Mouse (Mus musculus) forelimb bud, embryonic 11.5 days (tissue): ENCODE measurements around the gene S1pr5.
A peak's percentile ranks its signal among the peaks of the same experiment; 100 is the strongest.
"Not testable (repeated sequence)": the region's sequence is repeated elsewhere in the genome, so short reads cannot be mapped to it uniquely, and the experiment has no call there.

Experiments
- DNase-seq: peaks from one replicate; pipeline ENCODE4 v3.0.0-alpha.2; 2012; ENCODE audit warnings: low read depth, low spot score

The S1pr5 gene

GRCm38 (mm10) chr9:21204528-21205272 lies 43.5 kb downstream of the S1pr5 start:
- peak; percentile 35 for DNase-seq

GRCm38 (mm10) chr9:21204156-21204527 lies 44.1 kb downstream of the S1pr5 start:
- DNase-seq = no peak

DNA sequence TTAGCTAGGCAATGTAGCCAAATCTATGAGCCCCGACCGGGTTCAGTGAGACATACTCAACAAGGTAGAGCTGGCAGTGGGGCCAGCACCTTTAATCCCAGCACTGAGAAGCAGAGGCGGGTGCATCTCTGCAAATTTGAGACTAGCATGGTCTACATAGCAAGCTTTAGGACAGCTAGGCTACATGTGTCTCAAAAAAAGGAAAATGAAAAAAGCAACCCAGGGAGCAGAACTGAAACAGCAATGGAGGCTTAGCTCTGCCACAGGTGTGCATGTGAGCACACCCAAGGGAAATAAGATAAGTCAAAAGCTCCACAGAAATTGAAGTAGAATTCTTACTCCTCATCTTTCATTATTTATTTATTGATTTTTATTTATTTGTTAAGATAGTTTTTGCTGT lies 49.3 kb downstream of the S1pr5 start:
- no peak for DNase-seq

DNA sequence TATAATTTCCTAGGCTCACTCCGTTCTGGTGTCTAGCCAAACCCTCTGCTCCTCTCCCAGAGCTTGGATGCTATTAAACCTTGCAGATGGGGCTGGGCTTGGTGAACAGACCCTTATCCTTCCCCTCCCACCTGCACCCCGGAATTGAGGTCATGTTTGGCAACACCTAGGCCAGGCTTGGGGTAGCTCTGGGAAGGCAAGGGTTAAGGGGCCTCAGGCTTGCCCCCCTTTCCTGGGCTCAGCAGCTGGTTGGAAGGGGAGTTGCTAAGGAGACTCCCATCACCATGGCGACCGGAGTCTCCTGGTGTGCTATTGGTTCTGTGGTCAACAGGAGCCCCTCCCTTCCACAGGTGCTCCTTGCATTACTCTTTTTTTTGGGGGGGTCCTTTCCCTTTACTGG lies 50.3 kb downstream of the S1pr5 start:
- peak; percentile 42 for DNase-seq

- no peak for DNase-seq
Observed at GRCm38 (mm10) chr9:21196521-21197433, 51.5 kb downstream of the S1pr5 start.

DNA sequence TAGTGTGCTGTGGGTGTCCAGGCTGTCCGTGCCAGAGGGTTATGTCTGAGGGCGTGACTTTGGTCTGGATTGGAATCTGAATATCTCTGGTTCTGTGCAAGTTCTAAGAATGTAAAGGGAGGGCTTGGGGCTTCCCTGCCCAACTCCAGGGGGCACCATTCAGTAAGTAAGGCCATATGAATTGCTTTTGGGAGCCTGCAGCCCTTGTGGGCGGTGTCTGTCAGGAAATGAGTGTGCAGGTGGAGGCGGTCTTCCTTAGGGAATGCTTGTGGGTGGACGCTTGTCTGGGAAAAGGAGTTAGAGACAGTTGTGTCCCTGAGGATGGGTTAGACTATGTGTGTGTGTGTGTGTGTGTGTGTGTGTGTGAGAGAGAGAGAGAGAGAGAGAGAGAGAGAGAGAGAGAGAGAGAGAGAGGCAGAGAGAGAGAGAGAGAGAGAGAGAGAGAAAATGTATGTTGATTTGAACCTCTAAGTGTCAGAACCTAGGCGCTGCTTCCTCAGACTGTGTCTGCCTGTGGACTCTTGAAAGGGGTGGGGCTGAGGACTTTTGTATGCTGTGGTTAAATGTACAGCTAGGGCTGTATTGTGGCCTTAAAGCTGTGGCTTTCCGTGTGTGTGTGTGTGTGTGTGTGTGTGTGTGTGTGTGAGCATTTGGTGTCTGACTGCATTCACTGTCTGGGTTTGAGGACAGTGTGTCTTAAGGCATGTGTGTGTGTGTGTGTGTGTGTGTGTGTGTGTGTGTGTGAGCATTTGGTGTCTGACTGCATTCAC lies 52.3 kb downstream of the S1pr5 start:
- DNase-seq = not testable (repeated sequence)

DNA sequence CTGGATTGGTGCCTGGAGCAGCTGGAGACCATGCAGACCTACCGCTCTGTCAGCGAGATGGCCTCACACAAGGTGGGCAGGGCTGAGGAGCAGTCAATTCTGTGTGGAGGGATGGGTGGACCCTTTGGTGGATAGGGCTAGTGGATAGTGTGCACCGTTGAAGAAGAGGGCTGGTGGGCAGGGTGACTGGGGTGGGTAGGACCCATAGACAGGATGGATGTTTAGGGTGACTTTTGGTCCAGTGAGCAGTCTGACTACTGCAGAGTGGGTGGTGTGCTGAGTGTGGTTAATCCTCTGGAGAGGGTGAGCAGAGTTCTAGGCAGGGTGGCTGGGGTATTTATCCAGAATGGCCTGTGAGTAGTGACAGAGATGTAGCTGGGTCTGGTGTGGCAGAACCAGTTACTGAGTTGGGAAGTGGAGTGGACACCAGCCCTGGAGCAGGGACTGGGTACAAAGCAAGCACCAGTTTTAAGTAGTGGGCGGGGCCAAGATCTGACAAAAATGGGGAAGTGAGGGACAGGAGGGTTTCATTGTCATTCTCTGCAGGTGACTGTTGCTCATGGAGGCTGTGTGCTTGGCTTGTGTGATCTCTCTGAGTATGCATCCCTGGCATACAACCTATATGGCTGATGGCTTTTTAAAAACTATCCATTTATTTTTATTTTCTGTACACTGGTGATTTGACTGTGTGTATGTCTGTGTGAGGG lies 53.3 kb downstream of the S1pr5 start:
- DNase-seq = no peak

- DNase-seq = no peak
Observed at GRCm38 (mm10) chr9:21193786-21194185, 54.5 kb downstream of the S1pr5 start.
